Mouse (Mus musculus): ENCODE data around the gene Camk1d.

DNA sequence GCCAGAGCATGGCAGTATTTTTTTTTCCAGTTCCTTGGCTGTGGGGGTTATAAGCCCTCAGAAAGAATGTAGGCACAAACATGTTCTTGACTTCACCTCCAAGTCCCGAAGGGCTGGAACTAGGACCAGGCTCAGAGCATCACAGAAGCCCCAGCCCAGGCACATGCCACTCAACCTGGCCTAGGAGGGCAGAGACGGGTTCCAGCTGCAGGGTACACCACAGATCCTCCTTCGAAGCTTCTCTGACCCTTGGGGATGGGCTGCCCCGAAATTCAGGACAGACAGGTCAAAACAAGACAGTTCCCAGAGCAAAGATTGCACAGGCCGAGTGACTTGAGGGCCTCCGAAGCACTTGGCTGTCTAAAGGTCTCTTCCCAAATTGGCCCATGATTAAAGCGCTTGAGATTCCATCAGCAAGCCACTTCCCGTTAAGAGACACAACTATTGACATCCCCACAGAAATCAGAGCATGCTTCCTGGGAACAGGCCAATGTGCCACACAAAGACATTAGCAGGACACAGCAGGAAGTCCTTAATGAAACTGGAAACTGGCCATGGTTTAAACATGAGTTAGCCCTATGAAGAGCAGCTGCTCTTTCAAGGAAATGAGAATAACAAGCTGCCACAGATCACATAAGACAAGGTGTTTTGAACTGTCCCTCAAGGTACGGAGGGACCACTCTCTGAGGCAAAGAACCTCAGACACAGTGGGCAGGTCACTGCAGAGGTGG, 136.8 kb downstream of the Camk1d start:
- TF ChIP-seq POLR2A (IDR thresholded peaks at IDR 0.05; ENCODE audit: low read depth, low read length) (no peak), CTCF (conservative IDR thresholded peaks at IDR 0.05; ENCODE audit: insufficient read depth, insufficient read length, low read depth, low read length) (no peak)

Measured in kidney, adult 2 months (tissue).